Mouse (Mus musculus) bone marrow, adult 2 months (tissue): ENCODE measurements at regions not wholly inside any gene's neighbourhood (a gene's known extent, or its start where the extent isn't known, plus 50 kb on each side); places are given as distances from the start of the nearest gene placed in this dataset.

Experiments used
- CTCF ChIP-seq: fragments of 200-500 bp; IDR thresholded peaks from 2 replicates; pipeline ENCODE4 v1.5.1; 2011; ENCODE audit warnings: low read length, control low read depth; ENCODE audit not compliant: control insufficient read depth, insufficient read depth
- POLR2A ChIP-seq: fragments of 200-500 bp; IDR thresholded peaks from 2 replicates; pipeline ENCODE4 v1.6.1; 2011; ENCODE audit warnings: low read depth, mild to moderate bottlenecking, control low read depth, low read length, borderline replicate concordance; ENCODE audit not compliant: control insufficient read depth

- no peak for TF ChIP-seq CTCF
- TF ChIP-seq POLR2A = no peak
Measured at GRCm38 (mm10) chr3:35095221-35095620, 445.0 kb downstream of the Sox2 start.
